Mouse (Mus musculus): ENCODE data around the gene Yae1d1. TPM values are rescaled to one million over a fixed set of nuclear protein-coding genes. Genes with fewer than 3 reads are reported as not detected.

Gene Yae1d1
- 85.2 and 88.9 TPM in 2 replicates for polyA plus RNA-seq (2016; fragmentation: Nextera tagmentation; extraction: Ambion mirVana)

- under 1% methylated on average over 54 of the region's 54 CpGs for WGBS
- Histone ChIP-seq H3K27ac (peak within 1 kb of the TSS; percentile 92), H3K4me1 (no peaks in the 10 kb centered on the region), H3K4me3 (peak within 1 kb of the TSS; percentile 85), H3K36me3 (peaks cover 8% of the 10 kb centered on the region), H3K27me3 (ENCODE audit: insufficient read depth, poor library complexity, severe bottlenecking) (no peaks in the 10 kb centered on the region), H3K9me3 (no peaks in the 10 kb centered on the region)
- DNase-seq (ENCODE audit: low spot score), result peak; percentile 95
Observed at GRCm38 (mm10) chr13:17992697-17993514, at the start of gene Yae1d1. Yae1d1 (minus strand) TSS chr13:17993349.

- Histone ChIP-seq H3K4me3 (no peak overlapping the region), H3K36me3 (no peaks in the 10 kb centered on the region), H3K4me1 (no peaks in the 10 kb centered on the region), H3K27ac (no peak overlapping the region), H3K9me3 (no peaks in the 10 kb centered on the region), H3K27me3 (ENCODE audit: insufficient read depth, poor library complexity, severe bottlenecking) (no peaks in the 10 kb centered on the region)
- no peak for DNase-seq (ENCODE audit: low spot score)
- WGBS, result 75% methylated on average over 2 of the region's 2 CpGs
Observed at GRCm38 (mm10) chr13:18038814-18039213, 45.7 kb upstream of the Yae1d1 start.

GRCm38 (mm10) chr13:18016604-18017003 lies 23.5 kb upstream of the Yae1d1 start:
- no peak for DNase-seq (ENCODE audit: low spot score)
- no peaks in the 10 kb centered on the region for H3K9me3 ChIP-seq
- H3K27ac ChIP-seq, result no peak overlapping the region
- H3K4me3 ChIP-seq, result no peak overlapping the region
- WGBS, result 38% methylated on average over 3 of the region's 3 CpGs
- no peaks in the 10 kb centered on the region for H3K27me3 ChIP-seq (ENCODE audit: insufficient read depth, poor library complexity, severe bottlenecking)
- H3K4me1 ChIP-seq, result no peaks in the 10 kb centered on the region
- H3K36me3 ChIP-seq, result no peaks in the 10 kb centered on the region

- no peak for DNase-seq (ENCODE audit: low spot score)
- H3K36me3 ChIP-seq, result no peaks in the 10 kb centered on the region
- WGBS, result 77% methylated on average over 6 of the region's 6 CpGs
- H3K27ac ChIP-seq, result no peak overlapping the region
- H3K4me3 ChIP-seq, result no peak overlapping the region
- no peaks in the 10 kb centered on the region for H3K4me1 ChIP-seq
- no peaks in the 10 kb centered on the region for H3K27me3 ChIP-seq (ENCODE audit: insufficient read depth, poor library complexity, severe bottlenecking)
- no peaks in the 10 kb centered on the region for H3K9me3 ChIP-seq
Observed at GRCm38 (mm10) chr13:18013205-18013604, 20.1 kb upstream of the Yae1d1 start.

GRCm38 (mm10) chr13:18011055-18011454 lies 17.9 kb upstream of the Yae1d1 start:
- H3K4me3 ChIP-seq, result no peak overlapping the region
- no peaks in the 10 kb centered on the region for H3K36me3 ChIP-seq
- H3K27ac ChIP-seq, result no peak overlapping the region
- no peaks in the 10 kb centered on the region for H3K4me1 ChIP-seq
- H3K27me3 ChIP-seq (ENCODE audit: insufficient read depth, poor library complexity, severe bottlenecking), result no peaks in the 10 kb centered on the region
- H3K9me3 ChIP-seq, result no peaks in the 10 kb centered on the region
- no peak for DNase-seq (ENCODE audit: low spot score)
- 73% methylated on average over 4 of the region's 4 CpGs for WGBS

GRCm38 (mm10) chr13:17993515-17993847 lies 332 bp upstream of the Yae1d1 start:
- no peak for DNase-seq (ENCODE audit: low spot score)
- peak overlapping the region; percentile 92 for H3K27ac ChIP-seq
- no peaks in the 10 kb centered on the region for H3K27me3 ChIP-seq (ENCODE audit: insufficient read depth, poor library complexity, severe bottlenecking)
- 41% methylated on average over 7 of the region's 7 CpGs for WGBS
- peak overlapping the region; percentile 85 for H3K4me3 ChIP-seq
- peaks cover 7% of the 10 kb centered on the region; the same call in 1 of the 2 replicates for H3K36me3 ChIP-seq
- H3K9me3 ChIP-seq, result no peaks in the 10 kb centered on the region
- no peaks in the 10 kb centered on the region for H3K4me1 ChIP-seq

- DNase-seq (ENCODE audit: low spot score), result no peak
- 32% methylated on average over 4 of the region's 4 CpGs for WGBS
- H3K9me3 ChIP-seq, result no peaks in the 10 kb centered on the region
- H3K36me3 ChIP-seq, result peaks cover 17% of the 10 kb centered on the region
- H3K4me1 ChIP-seq, result no peaks in the 10 kb centered on the region
- peak overlapping the region; percentile 92; the same call in 1 of the 2 replicates for H3K27ac ChIP-seq
- no peaks in the 10 kb centered on the region for H3K27me3 ChIP-seq (ENCODE audit: insufficient read depth, poor library complexity, severe bottlenecking)
- H3K4me3 ChIP-seq, result peak overlapping the region; percentile 85
Observed at GRCm38 (mm10) chr13:17992009-17992408, 1.1 kb downstream of the Yae1d1 start.

GRCm38 (mm10) chr13:17983194-17983593 lies 10.0 kb downstream of the Yae1d1 start:
- Histone ChIP-seq H3K27ac (no peak overlapping the region), H3K36me3 (peaks cover 47% of the 10 kb centered on the region), H3K4me3 (no peak overlapping the region), H3K27me3 (ENCODE audit: insufficient read depth, poor library complexity, severe bottlenecking) (no peaks in the 10 kb centered on the region), H3K4me1 (no peaks in the 10 kb centered on the region), H3K9me3 (0 out of 2 replicates have a peak, but pooled peaks cover 3% of the 10 kb centered on the region)
- WGBS, result 43% methylated on average over 4 of the region's 4 CpGs
- DNase-seq (ENCODE audit: low spot score), result no peak

- 0 out of 2 replicates have a peak, but pooled peaks cover 3% of the 10 kb centered on the region for H3K9me3 ChIP-seq
- DNase-seq (ENCODE audit: low spot score), result no peak
- H3K36me3 ChIP-seq, result peaks cover 43% of the 10 kb centered on the region
- H3K27ac ChIP-seq, result no peak overlapping the region
- H3K27me3 ChIP-seq (ENCODE audit: insufficient read depth, poor library complexity, severe bottlenecking), result no peaks in the 10 kb centered on the region
- no peak overlapping the region for H3K4me3 ChIP-seq
- WGBS, result 87% methylated on average over 5 of the region's 5 CpGs
- no peaks in the 10 kb centered on the region for H3K4me1 ChIP-seq
Observed at GRCm38 (mm10) chr13:17982634-17983033, 10.5 kb downstream of the Yae1d1 start.

- no peak for DNase-seq (ENCODE audit: low spot score)
- H3K9me3 ChIP-seq, result 0 out of 2 replicates have a peak, but pooled peaks cover 3% of the 10 kb centered on the region
- 72% methylated on average over 8 of the region's 8 CpGs for WGBS
- H3K4me1 ChIP-seq, result no peaks in the 10 kb centered on the region
- no peak overlapping the region for H3K27ac ChIP-seq
- no peaks in the 10 kb centered on the region; the same call in 1 of the 2 replicates for H3K36me3 ChIP-seq
- no peaks in the 10 kb centered on the region for H3K27me3 ChIP-seq (ENCODE audit: insufficient read depth, poor library complexity, severe bottlenecking)
- no peak overlapping the region for H3K4me3 ChIP-seq
Observed at GRCm38 (mm10) chr13:17976854-17977739, 16.1 kb downstream of the Yae1d1 start.

GRCm38 (mm10) chr13:17975891-17976290 lies 17.3 kb downstream of the Yae1d1 start:
- H3K36me3 ChIP-seq, result no peaks in the 10 kb centered on the region; the same call in 1 of the 2 replicates
- no peaks in the 10 kb centered on the region for H3K4me1 ChIP-seq
- DNase-seq (ENCODE audit: low spot score), result no peak
- 0 out of 2 replicates have a peak, but pooled peaks cover 3% of the 10 kb centered on the region for H3K9me3 ChIP-seq
- H3K4me3 ChIP-seq, result no peak overlapping the region
- no peak overlapping the region for H3K27ac ChIP-seq
- WGBS, result 25% methylated on average over 2 of the region's 2 CpGs
- no peaks in the 10 kb centered on the region for H3K27me3 ChIP-seq (ENCODE audit: insufficient read depth, poor library complexity, severe bottlenecking)

GRCm38 (mm10) chr13:17975457-17975856 lies 17.7 kb downstream of the Yae1d1 start:
- no peak for DNase-seq (ENCODE audit: low spot score)
- 75% methylated on average over 1 of the region's 1 CpGs for WGBS
- Histone ChIP-seq H3K9me3 (0 out of 2 replicates have a peak, but pooled peaks cover 3% of the 10 kb centered on the region), H3K4me1 (no peaks in the 10 kb centered on the region), H3K27ac (no peak overlapping the region), H3K27me3 (ENCODE audit: insufficient read depth, poor library complexity, severe bottlenecking) (no peaks in the 10 kb centered on the region), H3K4me3 (no peak overlapping the region), H3K36me3 (no peaks in the 10 kb centered on the region; the same call in 1 of the 2 replicates)

- Histone ChIP-seq H3K4me3 (no peak overlapping the region), H3K36me3 (no peaks in the 10 kb centered on the region; the same call in 1 of the 2 replicates), H3K9me3 (0 out of 2 replicates have a peak, but pooled peaks cover 3% of the 10 kb centered on the region), H3K27me3 (ENCODE audit: insufficient read depth, poor library complexity, severe bottlenecking) (no peaks in the 10 kb centered on the region), H3K4me1 (no peaks in the 10 kb centered on the region), H3K27ac (no peak overlapping the region)
- WGBS, result 94% methylated on average over 9 of the region's 9 CpGs
- no peak for DNase-seq (ENCODE audit: low spot score)
Observed at GRCm38 (mm10) chr13:17974734-17975133, 18.4 kb downstream of the Yae1d1 start.
